Mouse (Mus musculus) stomach, postnatal 0 days (tissue): ENCODE results near the gene Pdia4.
"Not testable (repeated sequence)": the region's sequence is repeated elsewhere in the genome, so short reads cannot be mapped to it uniquely, and the experiment has no call there.

Experiments used
- CTCF ChIP-seq: IDR thresholded peaks from 2 replicates; pipeline ENCODE4 v1.5.1; 2016; ENCODE audit warnings: antibody characterized with exemption, low read depth, mild to moderate bottlenecking, moderate library complexity
- EP300 ChIP-seq: optimal IDR thresholded peaks from 2 replicates; pipeline ENCODE3; 2016; ENCODE audit warnings: antibody characterized with exemption

- TF ChIP-seq CTCF, EP300: not testable (repeated sequence)
These were observed 55.4 kb downstream of the Pdia4 start for GRCm38 (mm10) chr6:47757849-47758248.
